Mouse (Mus musculus) MEL (cell line): ENCODE measurements around the gene Scyl3.

Source experiments
- E2F4 ChIP-seq: IDR thresholded peaks from 2 replicates; pipeline ENCODE4 v1.6.1; 2011; ENCODE audit warnings: low read depth, low read length, improper control_type of control experiment, borderline replicate concordance
- ELF1 ChIP-seq: IDR thresholded peaks from 2 replicates; pipeline ENCODE4 v1.6.1; 2014; ENCODE audit warnings: low read depth, mild to moderate bottlenecking, inconsistent platforms, low read length, improper control_type of control experiment, moderate library complexity
- GATA1 ChIP-seq: IDR thresholded peaks from 2 replicates; pipeline ENCODE4 v1.6.1; 2011; ENCODE audit warnings: low read depth, low read length, improper control_type of control experiment
- HCFC1 ChIP-seq: IDR thresholded peaks from 2 replicates; pipeline ENCODE4 v1.6.1; 2012; ENCODE audit warnings: low read depth, mild to moderate bottlenecking, inconsistent platforms, low read length, improper control_type of control experiment, moderate library complexity
- POLR2A ChIP-seq, 2 experiments: IDR thresholded peaks; 2 replicates each; pipeline ENCODE4 v1.6.1; 2011 to 2012; ENCODE audit warnings: low read length in 2 of 2, mild to moderate bottlenecking in 2 of 2, control low read depth in 1 of 2, improper control_type of control experiment in 1 of 2, low read depth in 1 of 2, moderate library complexity in 1 of 2; ENCODE audit not compliant: control insufficient read depth in 1 of 2, insufficient read depth in 1 of 2, poor library complexity in 1 of 2
- SMC3 ChIP-seq: IDR thresholded peaks from 2 replicates; pipeline ENCODE4 v1.6.1; 2011; ENCODE audit warnings: low read depth, low read length, improper control_type of control experiment
- ZKSCAN1 ChIP-seq: IDR thresholded peaks from 2 replicates; pipeline ENCODE4 v1.6.1; 2012; ENCODE audit warnings: low read depth, mild to moderate bottlenecking, inconsistent platforms, low read length, improper control_type of control experiment, moderate library complexity

DNA sequence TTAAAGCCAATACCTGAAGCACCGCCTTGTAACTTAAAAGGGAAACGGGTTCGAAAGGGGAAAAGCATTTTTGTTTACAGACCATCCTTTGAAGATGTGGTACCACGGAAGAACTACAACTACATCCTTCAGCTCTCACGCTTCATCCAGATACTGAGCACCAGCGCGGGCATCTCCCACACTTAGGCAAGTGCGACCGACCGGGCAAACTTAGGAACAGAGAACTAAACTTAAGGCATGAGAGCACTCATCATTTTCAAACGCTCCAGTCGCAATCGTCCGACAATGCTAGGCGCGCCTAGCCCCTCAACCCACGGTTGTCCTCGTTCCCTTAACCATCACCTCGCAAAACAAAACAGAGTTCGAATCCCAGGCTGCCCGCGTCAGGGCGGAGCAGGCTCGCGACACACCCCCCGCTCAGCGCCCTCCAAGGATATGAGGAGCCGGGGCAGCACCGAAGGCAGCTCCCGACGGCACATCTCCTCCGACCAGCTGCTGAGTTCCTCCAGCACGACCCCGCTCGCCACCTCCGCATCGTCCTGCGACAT, 65.3 kb downstream of the Scyl3 start:
- TF ChIP-seq GATA1 (no peak), POLR2A (IDR thresholded peaks at IDR 0.05; ENCODE audit: control insufficient read depth in 1 of 2, insufficient read depth in 1 of 2, low read depth in 1 of 2, low read length in 2 of 2, poor library complexity in 1 of 2) (no peak; a peak in 1 of 4 replicates), ZKSCAN1 (no peak), SMC3 (no peak), E2F4 (no peak), HCFC1 (no peak), ELF1 (no peak)
